Mouse (Mus musculus): ENCODE data around the gene Fcrla. TPM values are rescaled to one million over a fixed set of nuclear protein-coding genes. Genes with fewer than 3 reads are reported as not detected.
"Not testable (repeated sequence)": the region's sequence is repeated elsewhere in the genome, so short reads cannot be mapped to it uniquely, and the experiment has no call there.

The Fcrla gene
- polyA plus RNA-seq, 1 experiment, result 9.9 TPM

DNA sequence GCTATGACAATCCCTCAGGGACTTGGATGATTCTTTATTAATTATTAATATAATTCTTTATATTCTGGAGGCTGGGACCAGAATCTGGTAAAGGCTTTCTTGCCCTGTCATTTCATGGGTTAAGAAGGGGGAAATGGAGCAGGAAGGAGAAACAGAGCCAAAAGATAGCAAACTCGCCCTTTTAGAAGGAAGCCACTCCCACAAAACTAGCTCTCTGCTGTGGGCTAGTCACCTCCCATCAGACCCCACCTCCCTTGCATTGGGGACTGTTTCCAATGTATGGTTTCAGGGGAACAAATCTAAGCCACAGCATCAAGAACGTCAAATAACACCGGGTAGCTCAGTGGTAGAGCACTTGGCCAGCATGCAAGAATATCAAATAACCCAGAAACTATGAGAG is 30.8 kb upstream of the Fcrla start:
- DNase-seq, result no peak
- no peak for TF ChIP-seq POLR2A (IDR thresholded peaks at IDR 0.05; ENCODE audit: control insufficient read depth, extremely low read depth, insufficient read depth, low read length, poor library complexity)
- no peak for TF ChIP-seq CTCF (IDR thresholded peaks at IDR 0.05; ENCODE audit: borderline replicate concordance, control insufficient read depth, extremely low read depth, insufficient read depth, low read length, poor library complexity)
- Histone ChIP-seq H3K36me3 (ENCODE audit: control insufficient read depth, insufficient read depth, low read length) (no peaks in the 10 kb centered on the region), H3K27ac (ENCODE audit: control insufficient read depth, insufficient read depth, low read length) (no peak overlapping the region), H3K4me1 (replicated peaks; ENCODE audit: control insufficient read depth, insufficient read depth, low read length) (no peaks in the 10 kb centered on the region), H3K27me3 (ENCODE audit: control insufficient read depth, insufficient read depth, low read length) (no peaks in the 10 kb centered on the region), H3K4me3 (ENCODE audit: control insufficient read depth, insufficient read depth, low read length) (no peak overlapping the region)
- WGBS, result 29% methylated on average over 3 of the region's 3 CpGs

DNA sequence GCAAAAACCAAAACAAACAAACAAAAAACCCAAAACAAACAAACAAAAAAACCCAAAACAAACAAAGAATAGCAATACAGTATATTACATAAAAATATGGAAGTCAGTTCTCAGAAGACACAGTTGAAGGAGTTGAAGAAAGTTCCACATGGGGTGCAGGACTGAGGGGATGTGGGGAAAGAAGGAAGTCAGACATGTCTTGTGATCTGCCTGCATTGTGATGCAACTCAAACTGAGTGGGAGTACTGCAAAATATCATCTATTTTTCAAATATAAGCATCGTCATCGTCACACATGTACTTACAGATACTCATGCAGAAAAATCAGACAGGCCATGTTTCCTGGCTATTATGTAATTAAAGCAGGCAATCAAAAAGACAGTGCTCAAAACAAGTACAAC is 25.8 kb upstream of the Fcrla start:
- H3K4me1 ChIP-seq (replicated peaks; ENCODE audit: control insufficient read depth, insufficient read depth, low read length), result no peaks in the 10 kb centered on the region
- H3K4me3 ChIP-seq (ENCODE audit: control insufficient read depth, insufficient read depth, low read length), result no peak overlapping the region
- no peak overlapping the region for H3K27ac ChIP-seq (ENCODE audit: control insufficient read depth, insufficient read depth, low read length)
- 71% methylated on average over 2 of the region's 2 CpGs for WGBS
- no peaks in the 10 kb centered on the region for H3K36me3 ChIP-seq (ENCODE audit: control insufficient read depth, insufficient read depth, low read length)
- H3K27me3 ChIP-seq (ENCODE audit: control insufficient read depth, insufficient read depth, low read length), result no peaks in the 10 kb centered on the region
- no peak for TF ChIP-seq POLR2A (IDR thresholded peaks at IDR 0.05; ENCODE audit: control insufficient read depth, extremely low read depth, insufficient read depth, low read length, poor library complexity)
- no peak for TF ChIP-seq CTCF (IDR thresholded peaks at IDR 0.05; ENCODE audit: borderline replicate concordance, control insufficient read depth, extremely low read depth, insufficient read depth, low read length, poor library complexity)
- DNase-seq, result no peak

DNA sequence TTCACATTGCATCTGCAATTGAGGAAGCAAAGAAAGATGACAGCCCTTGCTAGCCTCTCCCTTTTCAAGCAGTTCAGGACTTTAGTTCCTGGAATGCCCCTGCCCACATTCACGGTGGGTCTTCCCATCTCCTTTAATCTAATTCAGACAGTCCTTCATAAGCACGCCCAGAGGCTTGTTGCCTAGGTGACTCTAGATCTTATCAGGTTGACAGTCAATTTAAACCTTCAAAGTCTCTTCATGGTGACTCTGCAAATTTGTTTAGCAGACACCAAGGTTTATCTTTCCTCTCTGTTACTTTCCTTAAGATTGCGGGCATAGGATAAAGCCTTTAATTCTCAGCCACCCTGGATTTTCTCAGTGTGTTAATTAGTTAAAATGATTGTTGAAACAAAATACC is 23.4 kb upstream of the Fcrla start:
- Histone ChIP-seq H3K27me3 (ENCODE audit: control insufficient read depth, insufficient read depth, low read length) (no peaks in the 10 kb centered on the region), H3K36me3 (ENCODE audit: control insufficient read depth, insufficient read depth, low read length) (no peaks in the 10 kb centered on the region), H3K27ac (ENCODE audit: control insufficient read depth, insufficient read depth, low read length) (no peak overlapping the region), H3K4me1 (replicated peaks; ENCODE audit: control insufficient read depth, insufficient read depth, low read length) (no peaks in the 10 kb centered on the region), H3K4me3 (ENCODE audit: control insufficient read depth, insufficient read depth, low read length) (no peak overlapping the region)
- no peak for DNase-seq
- 15% methylated on average over 3 of the region's 3 CpGs for WGBS
- no peak for TF ChIP-seq CTCF (IDR thresholded peaks at IDR 0.05; ENCODE audit: borderline replicate concordance, control insufficient read depth, extremely low read depth, insufficient read depth, low read length, poor library complexity)
- TF ChIP-seq POLR2A (IDR thresholded peaks at IDR 0.05; ENCODE audit: control insufficient read depth, extremely low read depth, insufficient read depth, low read length, poor library complexity), result no peak

DNA sequence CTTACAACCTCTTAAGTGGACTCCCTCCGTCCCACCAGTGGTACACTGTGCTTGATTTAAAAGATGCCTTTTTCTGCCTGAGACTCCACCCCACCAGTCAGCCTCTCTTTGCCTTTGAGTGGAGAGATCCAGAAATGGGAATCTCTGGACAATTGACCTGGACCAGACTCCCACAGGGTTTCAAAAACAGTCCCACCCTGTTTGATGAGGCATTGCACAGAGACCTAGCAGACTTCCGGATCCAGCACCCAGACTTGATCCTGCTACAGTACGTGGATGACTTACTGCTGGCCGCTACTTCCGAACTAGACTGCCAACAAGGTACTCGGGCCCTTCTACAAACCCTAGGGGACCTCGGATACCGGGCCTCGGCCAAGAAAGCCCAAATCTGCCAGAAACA is 17.5 kb upstream of the Fcrla start:
- not testable (repeated sequence) for H3K4me1 ChIP-seq (replicated peaks; ENCODE audit: control insufficient read depth, insufficient read depth, low read length); H3K36me3 ChIP-seq (ENCODE audit: control insufficient read depth, insufficient read depth, low read length); H3K27ac ChIP-seq (ENCODE audit: control insufficient read depth, insufficient read depth, low read length); DNase-seq; H3K27me3 ChIP-seq (ENCODE audit: control insufficient read depth, insufficient read depth, low read length); H3K4me3 ChIP-seq (ENCODE audit: control insufficient read depth, insufficient read depth, low read length)
- WGBS, result 97% methylated on average over 9 of the region's 9 CpGs

DNA sequence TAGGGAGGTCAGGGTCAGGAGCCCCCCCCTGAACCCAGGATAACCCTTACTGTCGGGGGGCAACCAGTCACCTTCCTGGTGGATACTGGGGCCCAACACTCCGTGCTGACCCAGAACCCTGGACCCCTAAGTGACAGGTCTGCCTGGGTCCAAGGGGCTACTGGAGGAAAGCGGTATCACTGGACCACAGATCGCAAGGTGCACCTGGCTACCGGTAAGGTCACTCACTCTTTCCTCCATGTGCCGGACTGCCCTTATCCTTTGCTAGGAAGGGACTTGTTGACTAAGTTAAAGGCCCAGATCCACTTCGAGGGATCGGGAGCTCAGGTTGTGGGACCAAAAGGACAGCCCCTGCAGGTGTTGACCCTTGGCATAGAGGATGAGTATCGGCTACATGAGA is 16.8 kb upstream of the Fcrla start:
- not testable (repeated sequence) for H3K27ac ChIP-seq (ENCODE audit: control insufficient read depth, insufficient read depth, low read length); H3K36me3 ChIP-seq (ENCODE audit: control insufficient read depth, insufficient read depth, low read length); H3K4me3 ChIP-seq (ENCODE audit: control insufficient read depth, insufficient read depth, low read length); H3K4me1 ChIP-seq (replicated peaks; ENCODE audit: control insufficient read depth, insufficient read depth, low read length); H3K27me3 ChIP-seq (ENCODE audit: control insufficient read depth, insufficient read depth, low read length); DNase-seq
- WGBS, result 95% methylated on average over 9 of the region's 9 CpGs

DNA sequence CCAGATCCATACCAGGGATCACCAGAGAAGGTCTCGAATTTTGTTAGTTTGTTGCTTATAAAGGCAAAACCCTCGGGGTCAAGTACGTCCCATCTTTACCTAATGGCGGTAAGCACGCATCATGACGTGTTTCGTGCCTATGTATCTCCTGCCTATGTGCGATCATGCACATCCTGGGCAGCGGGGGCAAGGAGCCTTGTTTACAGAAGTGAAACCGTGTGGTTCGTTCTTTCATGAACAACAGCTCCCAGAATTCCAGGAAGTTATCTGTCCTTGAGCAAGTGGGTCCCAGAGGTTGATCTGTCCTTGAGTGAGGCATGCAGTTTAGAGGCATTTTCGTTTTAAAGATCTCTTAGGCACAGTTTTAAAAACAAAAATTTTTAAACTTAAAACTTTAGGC is 11.9 kb upstream of the Fcrla start:
- no peak for TF ChIP-seq CTCF (IDR thresholded peaks at IDR 0.05; ENCODE audit: borderline replicate concordance, control insufficient read depth, extremely low read depth, insufficient read depth, low read length, poor library complexity)
- no peak for TF ChIP-seq POLR2A (IDR thresholded peaks at IDR 0.05; ENCODE audit: control insufficient read depth, extremely low read depth, insufficient read depth, low read length, poor library complexity)
- no peaks in the 10 kb centered on the region for H3K36me3 ChIP-seq (ENCODE audit: control insufficient read depth, insufficient read depth, low read length)
- no peak overlapping the region for H3K4me3 ChIP-seq (ENCODE audit: control insufficient read depth, insufficient read depth, low read length)
- H3K27ac ChIP-seq (ENCODE audit: control insufficient read depth, insufficient read depth, low read length), result no peak overlapping the region
- no peaks in the 10 kb centered on the region; the same call in 1 of the 2 replicates for H3K4me1 ChIP-seq (replicated peaks; ENCODE audit: control insufficient read depth, insufficient read depth, low read length)
- H3K27me3 ChIP-seq (ENCODE audit: control insufficient read depth, insufficient read depth, low read length), result no peaks in the 10 kb centered on the region
- no peak for DNase-seq
- 93% methylated on average over 12 of the region's 12 CpGs for WGBS

DNA sequence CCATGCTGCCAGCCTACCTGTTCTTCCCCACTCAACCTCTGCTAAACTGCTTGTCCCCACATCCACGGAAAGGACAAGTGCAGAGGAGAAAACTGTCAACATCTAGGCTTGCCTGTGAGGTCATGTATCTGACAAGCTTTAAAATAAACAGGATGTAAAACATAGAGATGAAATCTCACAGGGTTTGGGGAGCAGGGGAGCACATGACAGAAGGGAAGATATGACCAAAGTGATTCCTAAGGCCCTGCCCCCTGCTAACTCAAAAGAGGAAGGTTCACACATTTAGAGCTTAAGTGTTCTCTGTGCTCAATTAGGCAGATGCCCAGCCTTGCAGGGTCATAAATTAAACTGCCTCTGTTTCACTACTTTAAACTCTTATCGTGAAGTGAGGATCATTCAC is 7.0 kb upstream of the Fcrla start:
- Histone ChIP-seq H3K36me3 (ENCODE audit: control insufficient read depth, insufficient read depth, low read length) (no peaks in the 10 kb centered on the region), H3K4me1 (replicated peaks; ENCODE audit: control insufficient read depth, insufficient read depth, low read length) (no peaks in the 10 kb centered on the region; the same call in 1 of the 2 replicates), H3K4me3 (ENCODE audit: control insufficient read depth, insufficient read depth, low read length) (no peak overlapping the region), H3K27me3 (ENCODE audit: control insufficient read depth, insufficient read depth, low read length) (no peaks in the 10 kb centered on the region), H3K27ac (ENCODE audit: control insufficient read depth, insufficient read depth, low read length) (no peak overlapping the region)
- DNase-seq, result no peak
- TF ChIP-seq CTCF (IDR thresholded peaks at IDR 0.05; ENCODE audit: borderline replicate concordance, control insufficient read depth, extremely low read depth, insufficient read depth, low read length, poor library complexity) (no peak), POLR2A (IDR thresholded peaks at IDR 0.05; ENCODE audit: control insufficient read depth, extremely low read depth, insufficient read depth, low read length, poor library complexity) (no peak)
- 8% methylated on average over 2 of the region's 2 CpGs for WGBS
